20 mouse cellular contexts compared by ENCODE assay signal in the genomic region with DNA sequence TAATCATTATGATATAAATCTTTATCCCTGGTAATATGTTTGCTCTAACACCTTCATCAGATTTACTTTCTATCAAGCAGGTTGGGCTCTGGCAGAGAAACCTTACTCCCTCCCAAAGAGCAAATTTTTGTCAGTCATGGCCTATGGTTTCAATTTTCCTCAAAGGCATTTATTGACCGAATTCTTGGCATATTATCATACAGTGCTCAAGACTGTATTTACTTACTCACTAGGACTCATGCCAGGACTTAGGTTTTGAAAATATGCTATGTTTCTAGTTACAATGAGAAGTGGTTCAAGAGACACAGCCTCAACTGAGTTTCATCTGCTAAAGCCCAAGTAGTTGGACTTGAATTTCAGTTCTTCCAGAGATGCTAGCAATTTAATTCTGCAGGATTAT.
DNase-seq lines count a peak whose midpoint lies in the region; ATAC-seq and TF ChIP-seq lines count a peak whose summit lies in the region.
"Had no signal": no experiment of that assay in that cellular context is flagged by ENCODE, and none has a peak within 500 bp of the region (broad histone marks: within the 10 kb centered on the region; RNA-seq: fewer than 3 reads in every experiment).

No protein-coding gene starts in this region.

- H3K4me3 ChIP-seq in lung, embryonic 14.5 days (ENCODE audit: low read depth, low read length): no peak overlapping the region
- no peak overlapping the region for H3K4me3 ChIP-seq in embryonic facial prominence, embryonic 14.5 days (ENCODE audit: low read depth, low read length)
- no peak overlapping the region for H3K4me3 ChIP-seq in forebrain, embryonic 12.5 days (replicated peaks)
- H3K4me3 ChIP-seq: embryonic facial prominence, embryonic 15.5 days; erythroblast, embryonic 14.5 days; forebrain, embryonic 10.5 days; forebrain, embryonic 15.5 days; heart, embryonic 13.5 days; hindbrain, embryonic 15.5 days had no signal

- TF ChIP-seq CTCF in lung, embryonic 14.5 days (IDR thresholded peaks at IDR 0.05; ENCODE audit: low read depth): no peak

- no peak overlapping the region for H3K9ac ChIP-seq in lung, embryonic 14.5 days
- H3K9ac ChIP-seq in embryonic facial prominence, embryonic 14.5 days (ENCODE audit: low read depth, low read length): no peak overlapping the region
- no peak overlapping the region for H3K9ac ChIP-seq in forebrain, embryonic 12.5 days
- H3K9ac ChIP-seq: embryonic facial prominence, embryonic 15.5 days; forebrain, embryonic 15.5 days; heart, embryonic 13.5 days; hindbrain, embryonic 15.5 days had no signal

- peak; percentile 88 for DNase-seq in lung, embryonic 14.5 days
- DNase-seq in lung, postnatal 36 days: no peak
- peak; percentile 11 for DNase-seq in 3134 (ENCODE audit: extremely low read depth, insufficient read length, low spot score)
- DNase-seq in 3T3-L1 (ENCODE audit: low read depth, low spot score): peak; percentile 93
- peak; percentile 96 for DNase-seq in embryonic facial prominence, embryonic 14.5 days (ENCODE audit: low spot score)
- no peak for DNase-seq in right cerebral cortex, postnatal 14 days
- DNase-seq: adrenal gland, adult 8-10 months; cerebellum, adult 11 months; cerebellum, adult 8-10 months; cerebellum, postnatal 25 days; gastrocnemius, postnatal 36 days; heart, adult 11 months; heart, postnatal 36 days had no signal

- H3K4me1 ChIP-seq in lung, embryonic 14.5 days (ENCODE audit: insufficient read depth): no peaks in the 10 kb centered on the region
- H3K4me1 ChIP-seq in embryonic facial prominence, embryonic 14.5 days (ENCODE audit: control insufficient read depth, insufficient read depth, low read length): peaks cover 3% of the 10 kb centered on the region; the same call in 1 of the 2 replicates
- no peaks in the 10 kb centered on the region for H3K4me1 ChIP-seq in forebrain, embryonic 12.5 days
- H3K4me1 ChIP-seq: embryonic facial prominence, embryonic 15.5 days; forebrain, embryonic 10.5 days; forebrain, embryonic 15.5 days; heart, embryonic 13.5 days; hindbrain, embryonic 15.5 days had no signal

- H3K36me3 ChIP-seq in lung, embryonic 14.5 days (ENCODE audit: insufficient read depth): no peaks in the 10 kb centered on the region
- H3K36me3 ChIP-seq in embryonic facial prominence, embryonic 14.5 days (ENCODE audit: control insufficient read depth, insufficient read depth, low read length): no peaks in the 10 kb centered on the region
- H3K36me3 ChIP-seq in forebrain, embryonic 12.5 days (replicated peaks): no peaks in the 10 kb centered on the region
- H3K36me3 ChIP-seq: embryonic facial prominence, embryonic 15.5 days; forebrain, embryonic 10.5 days; forebrain, embryonic 15.5 days; heart, embryonic 13.5 days; hindbrain, embryonic 15.5 days had no signal

- H3K27ac ChIP-seq in lung, embryonic 14.5 days (ENCODE audit: low read depth): no peak overlapping the region
- H3K27ac ChIP-seq in embryonic facial prominence, embryonic 14.5 days (replicated peaks; ENCODE audit: low read depth, low read length): 0 out of 2 replicates have a peak overlapping the region, but pooled peaks have one; percentile 21
- no peak overlapping the region for H3K27ac ChIP-seq in forebrain, embryonic 12.5 days
- H3K27ac ChIP-seq: forebrain, embryonic 10.5 days; forebrain, embryonic 15.5 days; heart, embryonic 13.5 days; hindbrain, embryonic 15.5 days had no signal

- WGBS in lung, embryonic 14.5 days: 22% methylated on average over 1 of the region's 1 CpGs
- 26% methylated on average over 1 of the region's 1 CpGs for WGBS in embryonic facial prominence, embryonic 14.5 days
- 88% methylated on average over 1 of the region's 1 CpGs for WGBS in forebrain, embryonic 12.5 days

- H3K9me3 ChIP-seq in lung, embryonic 14.5 days (ENCODE audit: low read depth, low read length): no peaks in the 10 kb centered on the region
- no peaks in the 10 kb centered on the region; the same call in 1 of the 2 replicates for H3K9me3 ChIP-seq in embryonic facial prominence, embryonic 14.5 days (ENCODE audit: control insufficient read depth, low read length)
- no peaks in the 10 kb centered on the region for H3K9me3 ChIP-seq in forebrain, embryonic 12.5 days
- H3K9me3 ChIP-seq: embryonic facial prominence, embryonic 15.5 days; forebrain, embryonic 15.5 days; heart, embryonic 13.5 days; hindbrain, embryonic 15.5 days had no signal

- H3K27me3 ChIP-seq in lung, embryonic 14.5 days (ENCODE audit: insufficient read depth, low read length): no peaks in the 10 kb centered on the region
- no peaks in the 10 kb centered on the region for H3K27me3 ChIP-seq in embryonic facial prominence, embryonic 14.5 days (replicated peaks; ENCODE audit: control insufficient read depth, insufficient read depth, low read length)
- no peaks in the 10 kb centered on the region for H3K27me3 ChIP-seq in forebrain, embryonic 12.5 days
- H3K27me3 ChIP-seq: embryonic facial prominence, embryonic 15.5 days; forebrain, embryonic 15.5 days; heart, embryonic 13.5 days; hindbrain, embryonic 15.5 days had no signal

- peak; percentile 68; the same call in 1 of the 2 replicates for ATAC-seq in lung, embryonic 14.5 days (ENCODE audit: insufficient read depth)
- ATAC-seq in embryonic facial prominence, embryonic 14.5 days (ENCODE audit: low read depth): peak; percentile 72
- no peak for ATAC-seq in forebrain, embryonic 12.5 days (ENCODE audit: low FRiP score)
- ATAC-seq: forebrain, embryonic 15.5 days had no signal

- H3K4me2 ChIP-seq in lung, embryonic 14.5 days: no peak overlapping the region
- H3K4me2 ChIP-seq in embryonic facial prominence, embryonic 14.5 days (ENCODE audit: low read depth, low read length): no peak overlapping the region
- H3K4me2 ChIP-seq in forebrain, embryonic 12.5 days: no peak overlapping the region
- H3K4me2 ChIP-seq: embryonic facial prominence, embryonic 15.5 days; forebrain, embryonic 15.5 days; heart, embryonic 13.5 days; hindbrain, embryonic 15.5 days had no signal

Comparison
In these comparisons a context has a peak if more than half of its experiments do, and no peak if none do; other contexts are left out.
1. DNase-seq: peak in lung, embryonic 14.5 days (single experiment), 3134 (single experiment), 3T3-L1 (single experiment) and embryonic facial prominence, embryonic 14.5 days (single experiment); none in lung, postnatal 36 days (single experiment) and right cerebral cortex, postnatal 14 days (single experiment).